Mouse (Mus musculus): ENCODE measurements at regions not wholly inside any gene's neighbourhood (a gene's known extent, or its start where the extent isn't known, plus 50 kb on each side); places are given as distances from the start of the nearest gene placed in this dataset.
"Not testable (repeated sequence)": the region's sequence is repeated elsewhere in the genome, so short reads cannot be mapped to it uniquely, and the experiment has no call there.

- Histone ChIP-seq H3K9me3 (ENCODE audit: control insufficient read depth) (no peaks in the 10 kb centered on the region), H3K4me3 (ENCODE audit: low read depth, low read length) (no peak overlapping the region), H3K36me3 (ENCODE audit: control insufficient read depth, insufficient read depth) (no peaks in the 10 kb centered on the region), H3K4me1 (replicated peaks; ENCODE audit: control insufficient read depth, insufficient read depth, low read length) (no peaks in the 10 kb centered on the region), H3K27me3 (replicated peaks; ENCODE audit: control insufficient read depth, insufficient read depth, low read length) (no peaks in the 10 kb centered on the region), H3K9ac (ENCODE audit: low read depth, low read length) (no peak overlapping the region), H3K4me2 (replicated peaks; ENCODE audit: low read depth) (no peak overlapping the region), H3K27ac (ENCODE audit: low read depth, low read length) (no peak overlapping the region)
- no peak for TF ChIP-seq CTCF (IDR thresholded peaks at IDR 0.05; ENCODE audit: low read depth)
- ATAC-seq: no peak
- WGBS: 72% methylated on average over 1 of the region's 1 CpGs
Measured at GRCm38 (mm10) chr8:103793331-103793730, 308.1 kb upstream of the Cdh5 start.

- not testable (repeated sequence) for H3K27ac ChIP-seq (ENCODE audit: low read depth, low read length); H3K4me2 ChIP-seq (replicated peaks; ENCODE audit: low read depth); H3K4me3 ChIP-seq (ENCODE audit: low read depth, low read length); H3K9me3 ChIP-seq (ENCODE audit: control insufficient read depth); H3K27me3 ChIP-seq (replicated peaks; ENCODE audit: control insufficient read depth, insufficient read depth, low read length); H3K4me1 ChIP-seq (replicated peaks; ENCODE audit: control insufficient read depth, insufficient read depth, low read length); H3K36me3 ChIP-seq (ENCODE audit: control insufficient read depth, insufficient read depth); ATAC-seq; H3K9ac ChIP-seq (ENCODE audit: low read depth, low read length)
- 86% methylated on average over 2 of the region's 2 CpGs for WGBS
Measured at GRCm38 (mm10) chr8:103798630-103799029, 302.8 kb upstream of the Cdh5 start.

GRCm38 (mm10) chr8:103808171-103808570, 293.3 kb upstream of the Cdh5 start:
- 69% methylated on average over 5 of the region's 5 CpGs for WGBS
- Histone ChIP-seq H3K4me3 (ENCODE audit: low read depth, low read length) (no peak overlapping the region), H3K27ac (ENCODE audit: low read depth, low read length) (no peak overlapping the region), H3K9ac (ENCODE audit: low read depth, low read length) (no peak overlapping the region), H3K27me3 (replicated peaks; ENCODE audit: control insufficient read depth, insufficient read depth, low read length) (no peaks in the 10 kb centered on the region), H3K9me3 (ENCODE audit: control insufficient read depth) (no peaks in the 10 kb centered on the region), H3K36me3 (ENCODE audit: control insufficient read depth, insufficient read depth) (no peaks in the 10 kb centered on the region), H3K4me1 (replicated peaks; ENCODE audit: control insufficient read depth, insufficient read depth, low read length) (no peaks in the 10 kb centered on the region), H3K4me2 (replicated peaks; ENCODE audit: low read depth) (no peak overlapping the region)
- ATAC-seq: no peak
- no peak for TF ChIP-seq CTCF (IDR thresholded peaks at IDR 0.05; ENCODE audit: low read depth)

- Histone ChIP-seq H3K27ac (ENCODE audit: low read depth, low read length) (no peak overlapping the region), H3K4me1 (replicated peaks; ENCODE audit: control insufficient read depth, insufficient read depth, low read length) (no peaks in the 10 kb centered on the region), H3K9ac (ENCODE audit: low read depth, low read length) (no peak overlapping the region), H3K36me3 (ENCODE audit: control insufficient read depth, insufficient read depth) (no peaks in the 10 kb centered on the region), H3K9me3 (ENCODE audit: control insufficient read depth) (no peaks in the 10 kb centered on the region), H3K27me3 (replicated peaks; ENCODE audit: control insufficient read depth, insufficient read depth, low read length) (no peaks in the 10 kb centered on the region), H3K4me3 (ENCODE audit: low read depth, low read length) (no peak overlapping the region), H3K4me2 (replicated peaks; ENCODE audit: low read depth) (no peak overlapping the region)
- no peak for ATAC-seq
- WGBS: 63% methylated on average over 8 of the region's 8 CpGs
- no peak for TF ChIP-seq CTCF (IDR thresholded peaks at IDR 0.05; ENCODE audit: low read depth)
Measured at GRCm38 (mm10) chr8:103808580-103808979, 292.8 kb upstream of the Cdh5 start.

- 75% methylated on average over 7 of the region's 7 CpGs for WGBS
- H3K36me3 ChIP-seq (ENCODE audit: control insufficient read depth, insufficient read depth): no peaks in the 10 kb centered on the region
- H3K9ac ChIP-seq (ENCODE audit: low read depth, low read length): no peak overlapping the region
- no peak overlapping the region for H3K4me3 ChIP-seq (ENCODE audit: low read depth, low read length)
- no peak for ATAC-seq
- no peak for TF ChIP-seq CTCF (IDR thresholded peaks at IDR 0.05; ENCODE audit: low read depth)
- H3K9me3 ChIP-seq (ENCODE audit: control insufficient read depth): no peaks in the 10 kb centered on the region
- H3K27ac ChIP-seq (ENCODE audit: low read depth, low read length): no peak overlapping the region
- no peaks in the 10 kb centered on the region for H3K27me3 ChIP-seq (replicated peaks; ENCODE audit: control insufficient read depth, insufficient read depth, low read length)
- no peaks in the 10 kb centered on the region for H3K4me1 ChIP-seq (replicated peaks; ENCODE audit: control insufficient read depth, insufficient read depth, low read length)
- no peak overlapping the region for H3K4me2 ChIP-seq (replicated peaks; ENCODE audit: low read depth)
Measured at GRCm38 (mm10) chr8:103809140-103809539, 292.3 kb upstream of the Cdh5 start.

- no peaks in the 10 kb centered on the region for H3K4me1 ChIP-seq (replicated peaks; ENCODE audit: control insufficient read depth, insufficient read depth, low read length)
- ATAC-seq: no peak
- no peak overlapping the region for H3K4me3 ChIP-seq (ENCODE audit: low read depth, low read length)
- 30% methylated on average over 10 of the region's 10 CpGs for WGBS
- H3K9me3 ChIP-seq (ENCODE audit: control insufficient read depth): no peaks in the 10 kb centered on the region
- no peak overlapping the region for H3K9ac ChIP-seq (ENCODE audit: low read depth, low read length)
- H3K27ac ChIP-seq (ENCODE audit: low read depth, low read length): no peak overlapping the region
- H3K36me3 ChIP-seq (ENCODE audit: control insufficient read depth, insufficient read depth): no peaks in the 10 kb centered on the region
- no peak overlapping the region for H3K4me2 ChIP-seq (replicated peaks; ENCODE audit: low read depth)
- TF ChIP-seq CTCF (IDR thresholded peaks at IDR 0.05; ENCODE audit: low read depth): no peak
- no peaks in the 10 kb centered on the region for H3K27me3 ChIP-seq (replicated peaks; ENCODE audit: control insufficient read depth, insufficient read depth, low read length)
Measured at GRCm38 (mm10) chr8:103813954-103814591, 287.4 kb upstream of the Cdh5 start.

All from intestine, postnatal 0 days (tissue).